Mouse (Mus musculus): Measurements from ENCODE around the gene Pi4k2b. TPM values are rescaled to one million over a fixed set of nuclear protein-coding genes. Genes with fewer than 3 reads are reported as not detected.

Pi4k2b gene
- polyA plus RNA-seq, 1 experiment from 2014 or later: 17.7 TPM

Other genes starting within 250 kb of the Pi4k2b start
- 1.8 TPM in 2 replicates for gene Lgi2, start 175.1 kb upstream of the Pi4k2b start, polyA plus RNA-seq (2016; fragmentation: Nextera tagmentation; extraction: Ambion mirVana)
- 8.4 and 8.8 TPM in 2 replicates for gene Sepsecs, start 71.9 kb upstream of the Pi4k2b start, polyA plus RNA-seq (2016; fragmentation: Nextera tagmentation; extraction: Ambion mirVana)
- gene Zcchc4, start 33.8 kb downstream of the Pi4k2b start, polyA plus RNA-seq (2016; fragmentation: Nextera tagmentation; extraction: Ambion mirVana): 15.9 and 16.2 TPM in 2 replicates
- gene Anapc4, start 92.4 kb downstream of the Pi4k2b start, polyA plus RNA-seq (2016; fragmentation: Nextera tagmentation; extraction: Ambion mirVana): 121 and 122 TPM in 2 replicates